ENCODE assay signal across 14 mouse cellular contexts in the genomic region with DNA sequence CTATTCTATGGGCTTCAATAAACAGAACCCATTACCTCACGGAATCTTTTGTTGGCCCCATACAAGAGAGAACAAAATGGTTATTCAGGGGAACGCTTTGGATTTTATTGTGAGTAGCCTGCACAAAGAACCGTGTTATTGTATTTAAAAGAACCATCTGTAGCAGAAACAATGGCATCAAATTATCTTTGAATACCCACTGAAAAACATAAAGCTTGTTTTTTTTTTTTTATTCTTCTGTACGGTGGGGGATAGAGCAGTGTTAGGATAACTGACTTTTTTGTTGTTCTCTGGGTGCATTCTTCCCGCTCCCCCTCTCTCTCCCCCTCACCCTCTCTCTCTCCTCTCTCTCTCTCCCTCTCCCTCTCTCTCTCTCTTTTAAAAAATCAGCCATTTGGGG. TPM values are rescaled to one million over a fixed set of nuclear protein-coding genes. Genes with fewer than 3 reads are reported as not detected.
DNase-seq lines count a peak whose midpoint lies in the region; ATAC-seq and TF ChIP-seq lines count a peak whose summit lies in the region.
"Had no signal": no experiment of that assay in that cellular context is flagged by ENCODE, and none has a peak within 500 bp of the region (broad histone marks: within the 10 kb centered on the region; RNA-seq: fewer than 3 reads in every experiment).

No protein-coding gene starts in this region.

- peaks cover 30% of the 10 kb centered on the region for H3K4me1 ChIP-seq in embryonic facial prominence, embryonic 10.5 days
- no peaks in the 10 kb centered on the region for H3K4me1 ChIP-seq in forebrain, postnatal 0 days (ENCODE audit: insufficient read depth)
- peaks cover 52% of the 10 kb centered on the region for H3K4me1 ChIP-seq in midbrain, embryonic 13.5 days (replicated peaks)
- 0 out of 2 replicates have a peak, but pooled peaks cover 4% of the 10 kb centered on the region for H3K4me1 ChIP-seq in liver, embryonic 12.5 days

- no peak for TF ChIP-seq CTCF in forebrain, postnatal 0 days (IDR thresholded peaks at IDR 0.05; ENCODE audit: low read depth)

- peaks cover 85% of the 10 kb centered on the region for H3K27me3 ChIP-seq in embryonic facial prominence, embryonic 10.5 days (replicated peaks; ENCODE audit: low read depth, poor library complexity, severe bottlenecking)
- no peaks in the 10 kb centered on the region for H3K27me3 ChIP-seq in forebrain, postnatal 0 days (ENCODE audit: insufficient read depth, low read length)
- peaks cover 19% of the 10 kb centered on the region for H3K27me3 ChIP-seq in midbrain, embryonic 13.5 days
- peaks cover 66% of the 10 kb centered on the region for H3K27me3 ChIP-seq in liver, embryonic 12.5 days (replicated peaks)

- H3K27ac ChIP-seq in embryonic facial prominence, embryonic 10.5 days (replicated peaks) = peak overlapping the region; percentile 65
- peak overlapping the region; percentile 86 for H3K27ac ChIP-seq in forebrain, postnatal 0 days (ENCODE audit: low read depth, low read length)
- peak overlapping the region; percentile 86 for H3K27ac ChIP-seq in midbrain, embryonic 13.5 days
- H3K27ac ChIP-seq in liver, embryonic 12.5 days = no peak overlapping the region
- H3K27ac ChIP-seq: heart, adult 2 months; limb, embryonic 15.5 days had no signal

- 24% methylated on average over 5 of the region's 5 CpGs for WGBS in embryonic facial prominence, embryonic 10.5 days
- WGBS in forebrain, postnatal 0 days = 13% methylated on average over 5 of the region's 5 CpGs
- WGBS in midbrain, embryonic 13.5 days = 4% methylated on average over 5 of the region's 5 CpGs
- WGBS in liver, embryonic 12.5 days (ENCODE audit: insufficient replicate concordance) = 40% methylated on average over 5 of the region's 5 CpGs

- ATAC-seq in forebrain, postnatal 0 days = peak; percentile 16; the same call in 1 of the 2 replicates
- ATAC-seq in midbrain, embryonic 13.5 days = no peak
- no peak for ATAC-seq in liver, embryonic 12.5 days
- ATAC-seq: CD4-positive, CD25-positive, alpha-beta regulatory T cell, adult 4 months; inflammation-experienced regulatory T-cells, adult 6 months had no signal

- DNase-seq in Muller cell, postnatal 12 days (ENCODE audit: inconsistent ontology term) = peak; percentile 55
- no peak for DNase-seq in embryonic facial prominence, embryonic 10.5 days (ENCODE audit: low spot score)
- DNase-seq in forebrain, postnatal 0 days = peak; percentile 24
- no peak for DNase-seq in kidney, adult 18-20 months
- DNase-seq in adrenal gland, adult 2 months = no peak
- DNase-seq: adrenal gland, adult 8-10 months; heart, adult 2 months; kidney, postnatal 10 days; layer of hippocampus, postnatal 36 days had no signal

- H3K4me3 ChIP-seq in embryonic facial prominence, embryonic 10.5 days = peak overlapping the region; percentile 43
- H3K4me3 ChIP-seq in forebrain, postnatal 0 days (ENCODE audit: low read depth, low read length) = peak overlapping the region; percentile 40
- peak overlapping the region; percentile 42 for H3K4me3 ChIP-seq in midbrain, embryonic 13.5 days (replicated peaks)
- H3K4me3 ChIP-seq in liver, embryonic 12.5 days = no peak overlapping the region
- H3K4me3 ChIP-seq: heart, adult 2 months; limb, embryonic 15.5 days had no signal

- peak overlapping the region; percentile 55 for H3K9ac ChIP-seq in forebrain, postnatal 0 days
- peak overlapping the region; percentile 59 for H3K9ac ChIP-seq in midbrain, embryonic 13.5 days (replicated peaks)
- no peak overlapping the region for H3K9ac ChIP-seq in liver, embryonic 12.5 days
- H3K9ac ChIP-seq: limb, embryonic 15.5 days had no signal

- no peaks in the 10 kb centered on the region for H3K9me3 ChIP-seq in embryonic facial prominence, embryonic 10.5 days
- no peaks in the 10 kb centered on the region for H3K9me3 ChIP-seq in forebrain, postnatal 0 days (ENCODE audit: low read length)
- H3K9me3 ChIP-seq in midbrain, embryonic 13.5 days = no peaks in the 10 kb centered on the region
- H3K9me3 ChIP-seq in liver, embryonic 12.5 days (replicated peaks) = no peaks in the 10 kb centered on the region
- H3K9me3 ChIP-seq: limb, embryonic 15.5 days had no signal

- H3K36me3 ChIP-seq in embryonic facial prominence, embryonic 10.5 days (replicated peaks) = no peaks in the 10 kb centered on the region
- H3K36me3 ChIP-seq in forebrain, postnatal 0 days (ENCODE audit: insufficient read depth) = no peaks in the 10 kb centered on the region
- H3K36me3 ChIP-seq in midbrain, embryonic 13.5 days = no peaks in the 10 kb centered on the region
- no peaks in the 10 kb centered on the region for H3K36me3 ChIP-seq in liver, embryonic 12.5 days
- H3K36me3 ChIP-seq: limb, embryonic 15.5 days had no signal

- peak overlapping the region; percentile 63 for H3K4me2 ChIP-seq in forebrain, postnatal 0 days (ENCODE audit: low read depth)
- H3K4me2 ChIP-seq in midbrain, embryonic 13.5 days (replicated peaks) = peak overlapping the region; percentile 71
- no peak overlapping the region for H3K4me2 ChIP-seq in liver, embryonic 12.5 days
- H3K4me2 ChIP-seq: limb, embryonic 15.5 days had no signal

RNA-seq across cellular contexts. Expression of gene Sox2, which starts 12.3 kb away (rescaled TPM):
- polyA plus RNA-seq in embryonic facial prominence, embryonic 10.5 days (2016; fragmentation: Nextera tagmentation; extraction: Ambion mirVana) = 12.2 and 16.1 TPM in 2 replicates
- 80.9 and 120 TPM in 2 replicates for total RNA-seq in forebrain, postnatal 0 days (2014; rRNA removed)
- polyA plus RNA-seq in forebrain, postnatal 0 days (2015; fragmentation: Nextera tagmentation; extraction: Ambion mirVana) = 23.1 and 31.0 TPM in 2 replicates
- 27.8 and 28.2 TPM in 2 replicates for polyA plus RNA-seq in midbrain, embryonic 13.5 days (2015; fragmentation: Nextera tagmentation; extraction: Ambion mirVana)
- under 1 TPM; 0.14 to 0.28 TPM for total RNA-seq in adrenal gland, adult 2 months (2021)
- 0.42 and 0.44 TPM in 2 replicates for polyA plus RNA-seq in adrenal gland, adult 2 months (2012; rRNA removed)
- polyA plus RNA-seq in liver, embryonic 12.5 days (2016; fragmentation: Nextera tagmentation; extraction: Ambion mirVana) = not detected in 2 replicates
- total RNA-seq: heart, adult 2 months had no signal
- polyA plus RNA-seq: CD4-positive, CD25-positive, alpha-beta regulatory T cell, adult 4 months; inflammation-experienced regulatory T-cells, adult 6 months had no signal

Comparison
In these comparisons a context has a peak if more than half of its experiments do, and no peak if none do; other contexts are left out.
1. DNase-seq: peak in Muller cell, postnatal 12 days (single experiment) and forebrain, postnatal 0 days (single experiment); none in embryonic facial prominence, embryonic 10.5 days (single experiment), kidney, adult 18-20 months (single experiment) and adrenal gland, adult 2 months (single experiment).